Mouse (Mus musculus): ENCODE data around the gene Gm21060. TPM values are rescaled to one million over a fixed set of nuclear protein-coding genes. Genes with fewer than 3 reads are reported as not detected.

Gene Gm21060
- polyA plus RNA-seq, 1 experiment: not detected

Other genes starting within 250 kb of the Gm21060 start
- 4.4 and 7.4 TPM in 2 replicates for gene Zfp950, start 156.2 kb downstream of the Gm21060 start, polyA plus RNA-seq (2012; rRNA removed)
- not detected in 2 replicates for gene Gm7102, start 120.8 kb downstream of the Gm21060 start, polyA plus RNA-seq (2012; rRNA removed)
- not detected in 2 replicates for gene Gm6020, start 113.2 kb downstream of the Gm21060 start, polyA plus RNA-seq (2012; rRNA removed)
- gene Csf2ra, start 68.6 kb downstream of the Gm21060 start, polyA plus RNA-seq (2012; rRNA removed): 78.5 and 126 TPM in 2 replicates

All from large intestine, adult 2 months (tissue).